Mouse (Mus musculus): ENCODE measurements around the gene Hectd4. TPM values are rescaled to one million over a fixed set of nuclear protein-coding genes. Genes with fewer than 3 reads are reported as not detected.

The Hectd4 gene
- total and polyA plus RNA-seq, 3 experiments = 2.1 to 7.8 (median 6.0) TPM

DNA sequence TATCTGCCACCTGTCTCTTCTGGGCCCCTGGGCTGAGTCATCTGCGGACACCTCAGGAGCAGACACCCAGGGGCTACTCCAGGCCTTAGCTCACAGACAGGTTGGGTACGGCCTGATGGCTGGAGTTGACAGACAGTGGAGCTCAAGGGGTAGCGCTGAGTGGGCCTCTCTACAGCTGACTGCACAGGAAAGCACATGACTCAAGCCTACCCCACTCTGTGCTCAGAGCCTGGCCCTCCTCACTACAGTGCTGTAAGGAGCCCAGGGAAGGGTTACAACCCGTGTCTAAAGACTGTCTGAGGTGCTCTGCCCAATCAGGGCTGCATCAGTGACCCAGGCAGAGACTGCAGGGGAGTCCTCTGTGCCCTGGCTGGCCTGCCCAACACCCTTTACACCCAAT is 147.2 kb downstream of the Hectd4 start:
- no peak overlapping the region for H3K27ac ChIP-seq (ENCODE audit: insufficient read depth, low read depth)
- no peak overlapping the region for H3K4me3 ChIP-seq (replicated peaks in 1 of 3; ENCODE audit: low read depth in 2 of 3, low read length in 2 of 3, poor library complexity in 1 of 3)
- H3K9me3 ChIP-seq (replicated peaks; ENCODE audit: low read length) = no peaks in the 10 kb centered on the region
- TF ChIP-seq NELFE (IDR thresholded peaks at IDR 0.05; ENCODE audit: low read depth, low read length) (no peak), JUN (IDR thresholded peaks at IDR 0.05; ENCODE audit: insufficient read depth, low read depth, low read length) (no peak), JUND (conservative IDR thresholded peaks at IDR 0.05; ENCODE audit: low read depth, low read length) (no peak), TCF12 (IDR thresholded peaks at IDR 0.05; ENCODE audit: low read depth, low read length) (no peak), NRF1 (IDR thresholded peaks at IDR 0.05; ENCODE audit: low read depth, low read length) (no peak), MXI1 (IDR thresholded peaks at IDR 0.05; ENCODE audit: low read depth, low read length) (no peak), RAD21 (IDR thresholded peaks at IDR 0.05; ENCODE audit: low read depth, low read length) (no peak), USF2 (conservative IDR thresholded peaks at IDR 0.05; ENCODE audit: low read depth, low read length) (no peak), RCOR1 (conservative IDR thresholded peaks at IDR 0.05; ENCODE audit: low read depth, low read length) (no peak), SIN3A (IDR thresholded peaks at IDR 0.05; ENCODE audit: low read length) (no peak), CHD2 (IDR thresholded peaks at IDR 0.05; ENCODE audit: low read length) (no peak), ZMIZ1 (IDR thresholded peaks at IDR 0.05; ENCODE audit: low read depth, low read length) (no peak), EP300 (IDR thresholded peaks at IDR 0.05; ENCODE audit: low read length) (no peak), MAZ (IDR thresholded peaks at IDR 0.05; ENCODE audit: low read depth, low read length) (no peak), MYC (IDR thresholded peaks at IDR 0.05; ENCODE audit: low read depth, low read length) (no peak), HCFC1 (IDR thresholded peaks at IDR 0.05; ENCODE audit: low read depth, low read length) (no peak), POLR2AphosphoS2 (IDR thresholded peaks at IDR 0.05; ENCODE audit: low read depth, low read length) (no peak)
- H3K9ac ChIP-seq (ENCODE audit: insufficient read depth, low read depth) = no peak overlapping the region
- H3K36me3 ChIP-seq (replicated peaks in 1 of 2; ENCODE audit: control insufficient read depth in 1 of 2, insufficient read depth in 1 of 2, low read length in 1 of 2) = peaks cover 77 to 95% of the 10 kb centered on the region in 2 experiments
- dilution Hi-C loops (cut with MboI; ENCODE audit: extremely low pct_ligation_motif_present, extremely low pct_unique_long_range_greater_than_20kb, low sequenced_read_pairs) (no loop called here), in situ Hi-C loops (cut with MboI; ENCODE audit: low pct_ligation_motif_present, low pct_unique_long_range_greater_than_20kb, low sequenced_read_pairs) (no loop called here)
- H3K27me3 ChIP-seq (replicated peaks) = no peaks in the 10 kb centered on the region
- no peaks in the 10 kb centered on the region for H3K79me2 ChIP-seq (replicated peaks; ENCODE audit: control insufficient read depth, extremely low read depth, insufficient read depth, poor library complexity, severe bottlenecking)
- H3K4me2 ChIP-seq (ENCODE audit: insufficient read depth, low read depth, poor library complexity, severe bottlenecking) = no peak overlapping the region
- DNase-seq (ENCODE audit: extremely low read depth) = no peak
- H3K4me1 ChIP-seq (ENCODE audit: control insufficient read depth in 1 of 2, insufficient read depth in 2 of 2) = peaks cover 0 to 3% of the 10 kb centered on the region in 2 experiments; a peak in 1 of 4 replicates

DNA sequence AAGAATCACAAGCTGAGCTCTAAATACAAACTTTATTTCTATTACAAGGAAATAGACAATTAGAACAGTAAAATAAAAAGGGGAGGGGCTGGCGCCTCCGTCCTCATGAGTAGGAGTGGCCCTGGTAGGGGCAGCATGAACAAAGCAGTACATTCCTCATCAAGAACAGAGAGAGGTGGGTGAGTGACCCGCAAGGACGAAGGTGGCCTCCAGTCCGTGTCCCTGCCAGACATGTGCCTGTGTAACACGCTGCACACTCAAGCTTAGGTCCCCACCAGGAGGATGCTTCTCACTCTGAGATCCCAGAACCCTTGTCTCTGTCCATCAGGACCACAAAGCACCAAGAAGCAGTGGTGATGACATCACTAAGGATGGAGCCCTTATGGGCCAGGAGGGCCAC is 151.7 kb downstream of the Hectd4 start:
- Histone ChIP-seq H3K27me3 (replicated peaks) (no peaks in the 10 kb centered on the region), H3K4me3 (replicated peaks in 1 of 3; ENCODE audit: low read depth in 2 of 3, low read length in 2 of 3, poor library complexity in 1 of 3) (no peak overlapping the region), H3K9me3 (replicated peaks; ENCODE audit: low read length) (no peaks in the 10 kb centered on the region), H3K36me3 (replicated peaks in 1 of 2; ENCODE audit: control insufficient read depth in 1 of 2, insufficient read depth in 1 of 2, low read length in 1 of 2) (peaks cover 75 to 91% of the 10 kb centered on the region in 2 experiments), H3K79me2 (replicated peaks; ENCODE audit: control insufficient read depth, extremely low read depth, insufficient read depth, poor library complexity, severe bottlenecking) (no peaks in the 10 kb centered on the region), H3K4me2 (ENCODE audit: insufficient read depth, low read depth, poor library complexity, severe bottlenecking) (no peak overlapping the region), H3K4me1 (ENCODE audit: control insufficient read depth in 1 of 2, insufficient read depth in 2 of 2) (peaks cover 0 to 3% of the 10 kb centered on the region in 2 experiments; a peak in 1 of 4 replicates), H3K9ac (ENCODE audit: insufficient read depth, low read depth) (no peak overlapping the region), H3K27ac (ENCODE audit: insufficient read depth, low read depth) (no peak overlapping the region)
- no peak for DNase-seq (ENCODE audit: extremely low read depth)
- TF ChIP-seq ZKSCAN1 (IDR thresholded peaks at IDR 0.05; ENCODE audit: borderline replicate concordance, low read depth, low read length) = no peak
- TF ChIP-seq HCFC1 (IDR thresholded peaks at IDR 0.05; ENCODE audit: low read depth, low read length) = no peak
- TF ChIP-seq TBP (conservative IDR thresholded peaks at IDR 0.05; ENCODE audit: low read depth, low read length) = no peak
- no peak for TF ChIP-seq JUN (IDR thresholded peaks at IDR 0.05; ENCODE audit: insufficient read depth, low read depth, low read length)
- TF ChIP-seq ZNF384 (IDR thresholded peaks at IDR 0.05; ENCODE audit: low read depth, low read length) = no peak
- no peak for TF ChIP-seq POLR2AphosphoS2 (IDR thresholded peaks at IDR 0.05; ENCODE audit: low read depth, low read length)
- TF ChIP-seq BHLHE40 (IDR thresholded peaks at IDR 0.05; ENCODE audit: low read depth, low read length) = no peak
- no peak for TF ChIP-seq UBTF (IDR thresholded peaks at IDR 0.05; ENCODE audit: low read depth, low read length)
- TF ChIP-seq CHD1 (IDR thresholded peaks at IDR 0.05; ENCODE audit: low read depth, low read length) = no peak
- TF ChIP-seq E2F4 (IDR thresholded peaks at IDR 0.05; ENCODE audit: insufficient replicate concordance, low read depth, low read length) = no peak
- TF ChIP-seq CHD2 (IDR thresholded peaks at IDR 0.05; ENCODE audit: low read length) = no peak
- no peak for TF ChIP-seq CTCF (conservative IDR thresholded peaks at IDR 0.05 in 1 of 2, IDR thresholded peaks at IDR 0.05 in 1 of 2; ENCODE audit: low read depth in 2 of 2, low read length in 2 of 2)
- no peak for TF ChIP-seq TCF12 (IDR thresholded peaks at IDR 0.05; ENCODE audit: low read depth, low read length)
- no peak for TF ChIP-seq MEF2A (IDR thresholded peaks at IDR 0.05; ENCODE audit: borderline replicate concordance, low read depth, low read length)
- no peak for TF ChIP-seq RAD21 (IDR thresholded peaks at IDR 0.05; ENCODE audit: low read depth, low read length)
- no peak for TF ChIP-seq EP300 (IDR thresholded peaks at IDR 0.05; ENCODE audit: low read length)
- TF ChIP-seq NELFE (IDR thresholded peaks at IDR 0.05; ENCODE audit: low read depth, low read length) = no peak
- no peak for TF ChIP-seq PAX5 (IDR thresholded peaks at IDR 0.05; ENCODE audit: low read length)
- TF ChIP-seq USF1 (IDR thresholded peaks at IDR 0.05; ENCODE audit: low read depth, low read length) = no peak
- in situ Hi-C loops (cut with MboI; ENCODE audit: low pct_ligation_motif_present, low pct_unique_long_range_greater_than_20kb, low sequenced_read_pairs) (loop anchor here (10.0 kb wide), 1 partner anchor 167 kb away; the partner anchor contains the start of gene Rpl6), dilution Hi-C loops (cut with MboI; ENCODE audit: extremely low pct_ligation_motif_present, extremely low pct_unique_long_range_greater_than_20kb, low sequenced_read_pairs) (no loop called here)
